Mouse (Mus musculus): ENCODE results near the gene Ehmt2. TPM values are rescaled to one million over a fixed set of nuclear protein-coding genes. Genes with fewer than 3 reads are reported as not detected.

The Ehmt2 gene
- 311 and 328 TPM in 2 replicates for polyA plus RNA-seq (2012; rRNA removed)

DNA sequence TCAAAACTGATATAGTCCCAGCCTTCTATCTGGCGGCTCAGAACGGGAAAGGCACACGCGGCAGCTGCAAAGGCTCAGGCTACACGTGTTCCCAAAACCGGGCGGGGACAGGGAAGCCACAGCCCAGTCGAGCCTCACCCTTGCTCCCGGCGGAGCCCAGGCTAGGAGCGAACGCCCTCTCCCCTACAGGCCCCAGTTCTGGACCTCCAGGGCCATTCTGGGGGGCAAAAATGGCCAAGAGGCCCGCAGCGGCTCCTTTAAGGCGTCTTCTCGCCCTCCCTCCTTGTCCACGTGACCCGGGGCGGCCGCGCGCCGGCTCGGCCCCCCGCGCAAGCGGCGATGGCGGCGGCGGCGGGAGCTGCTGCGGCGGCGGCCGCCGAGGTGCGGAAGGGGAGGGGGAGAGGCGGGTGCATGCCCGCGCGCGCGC is at the start of gene Ehmt2, which contains the start of gene C2:
Ehmt2 (plus strand) TSS at position 310 of the 427 bp plus-strand sequence.
C2 (minus strand) TSS at position 106 of the 427 bp plus-strand sequence.

DNA sequence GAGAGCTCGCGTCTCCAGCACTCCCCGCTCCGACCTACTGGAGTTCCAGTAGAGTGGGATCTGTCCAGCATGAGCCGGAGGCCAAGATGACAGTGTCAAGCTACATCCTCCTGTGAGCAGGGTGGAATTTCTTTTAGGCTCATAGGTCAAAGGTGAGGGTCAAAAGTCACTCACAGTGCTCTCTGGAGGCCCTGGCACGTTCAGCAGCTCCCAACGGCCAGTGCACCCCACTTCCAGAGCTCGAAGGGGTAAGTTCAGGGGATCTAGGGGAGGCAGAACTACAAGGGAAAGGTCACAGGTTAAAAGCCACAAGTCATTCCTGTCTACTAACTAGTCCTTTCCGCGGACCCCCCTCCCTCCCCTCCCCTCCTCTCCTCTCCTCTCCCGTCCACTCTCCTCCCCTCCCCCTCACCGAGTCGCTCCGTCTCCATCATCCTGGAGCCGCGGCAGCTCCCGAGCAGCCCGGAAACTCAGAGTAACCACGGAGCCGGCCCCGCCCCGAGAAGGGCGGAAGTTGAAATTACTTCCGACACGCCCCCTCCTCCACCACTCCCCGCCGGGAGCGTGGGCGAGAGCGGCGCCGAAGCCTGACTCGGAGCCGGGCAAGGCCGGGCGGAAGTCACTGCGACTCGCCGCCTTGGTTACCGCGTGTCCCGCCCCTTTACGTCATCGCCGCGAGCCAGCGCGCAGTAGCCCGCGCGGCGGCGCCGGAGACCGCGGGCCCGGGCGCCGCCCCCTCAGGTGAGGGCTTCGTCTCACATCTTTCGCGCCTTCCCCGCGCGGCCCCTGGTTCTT is 48.4 kb upstream of the Ehmt2 start, which contains the start of the genes Skiv2l and Nelfe:
Skiv2l (minus strand) TSS at position 489 of the 795 bp plus-strand sequence.
Nelfe (plus strand) TSS at position 670 of the 795 bp plus-strand sequence.

DNA sequence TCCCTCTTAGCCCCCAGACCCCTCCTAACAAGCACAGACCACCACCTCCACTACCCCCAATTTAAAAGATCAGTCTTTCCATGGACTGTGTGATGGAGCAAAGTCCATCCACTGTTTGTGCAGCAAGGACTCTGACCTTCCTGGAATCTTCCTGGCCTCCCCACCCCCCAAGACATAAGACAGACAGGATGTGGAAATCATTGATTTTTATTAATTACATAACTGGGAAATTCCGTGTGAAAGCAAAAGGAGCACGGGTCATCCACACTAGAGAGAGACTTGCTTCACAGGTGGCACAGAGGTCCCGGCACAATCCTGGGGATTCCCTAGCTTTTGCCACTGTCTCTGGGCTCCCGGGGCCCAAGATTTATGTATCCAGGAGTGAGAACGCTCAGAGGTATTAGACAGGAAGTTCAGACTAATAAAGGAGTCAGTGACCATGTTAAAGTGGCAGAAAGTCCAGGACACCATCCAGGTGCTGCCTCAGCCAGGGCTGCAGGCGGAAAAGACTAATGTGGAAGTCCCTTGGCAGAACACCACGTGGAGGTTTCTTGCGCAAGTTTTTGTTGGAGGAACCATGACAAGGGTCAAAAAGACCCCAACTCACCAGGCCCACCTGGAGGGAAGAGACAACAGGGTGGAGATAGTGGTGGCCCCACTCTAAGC is 35.7 kb upstream of the Ehmt2 start, which contains the start of gene Cfb:
Cfb (minus strand) TSS at position 103 of the 666 bp plus-strand sequence.

DNA sequence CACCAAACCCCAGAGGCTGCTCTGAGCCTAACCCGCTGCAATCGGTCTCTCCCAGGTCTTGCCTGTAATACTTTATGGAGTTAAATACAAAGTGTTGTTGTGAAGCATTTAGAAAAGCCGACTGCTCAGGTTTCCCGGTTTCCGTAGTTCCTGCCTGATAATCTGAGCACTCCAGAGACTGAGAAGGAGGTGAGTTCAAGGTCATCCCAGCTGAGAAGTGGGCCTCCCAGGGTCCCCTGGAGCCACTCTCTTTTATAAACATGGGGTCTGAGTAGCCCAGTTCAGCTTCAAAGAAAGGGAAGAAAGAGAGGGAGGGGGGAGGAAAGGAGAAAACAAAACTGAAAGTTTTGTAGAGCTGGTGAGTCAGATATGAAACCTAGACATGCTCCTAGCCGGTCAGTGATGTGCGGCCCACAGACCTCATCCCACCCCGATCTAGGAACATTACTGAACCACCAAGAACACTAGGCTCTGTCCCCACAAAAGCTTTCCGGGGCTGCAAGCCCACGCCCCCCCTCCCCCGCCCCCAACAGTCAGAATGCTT is 18.9 kb upstream of the Ehmt2 start, which contains the start of gene Zbtb12:
Zbtb12 (plus strand) TSS at position 148 of the 544 bp plus-strand sequence.

DNA sequence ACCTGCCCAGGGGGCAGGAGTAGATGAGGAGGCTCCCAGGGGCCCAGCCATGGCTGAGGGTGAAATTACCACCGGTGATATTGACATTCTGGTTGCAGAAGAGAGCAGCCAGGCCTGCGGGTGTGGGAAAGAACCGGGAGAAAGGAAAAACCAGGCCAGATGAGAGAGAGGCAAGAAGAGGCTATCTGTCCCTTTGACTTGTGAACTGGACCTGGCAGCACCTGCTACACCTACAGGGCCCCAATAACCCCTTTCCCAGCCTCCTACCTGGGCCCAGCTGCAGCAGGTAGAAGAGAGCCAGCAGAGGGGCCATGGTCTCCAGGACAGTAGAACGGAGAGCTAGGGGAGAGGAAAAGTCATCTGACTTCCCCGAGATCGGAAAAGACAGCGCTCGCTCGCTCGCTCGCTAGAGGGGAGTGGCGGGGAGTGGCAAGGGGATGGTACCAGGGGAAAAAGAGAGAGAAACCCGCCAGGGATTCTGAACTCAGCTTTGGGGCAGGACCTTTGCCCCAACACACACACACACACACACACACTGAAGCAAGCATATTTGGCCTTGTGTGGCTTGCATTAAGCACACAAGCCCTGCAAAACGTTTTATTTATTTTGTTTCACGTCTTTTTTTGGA is 16.5 kb upstream of the Ehmt2 start, which contains the start of gene Gm20547:
Gm20547 (minus strand) TSS at position 360 of the 628 bp plus-strand sequence.

DNA sequence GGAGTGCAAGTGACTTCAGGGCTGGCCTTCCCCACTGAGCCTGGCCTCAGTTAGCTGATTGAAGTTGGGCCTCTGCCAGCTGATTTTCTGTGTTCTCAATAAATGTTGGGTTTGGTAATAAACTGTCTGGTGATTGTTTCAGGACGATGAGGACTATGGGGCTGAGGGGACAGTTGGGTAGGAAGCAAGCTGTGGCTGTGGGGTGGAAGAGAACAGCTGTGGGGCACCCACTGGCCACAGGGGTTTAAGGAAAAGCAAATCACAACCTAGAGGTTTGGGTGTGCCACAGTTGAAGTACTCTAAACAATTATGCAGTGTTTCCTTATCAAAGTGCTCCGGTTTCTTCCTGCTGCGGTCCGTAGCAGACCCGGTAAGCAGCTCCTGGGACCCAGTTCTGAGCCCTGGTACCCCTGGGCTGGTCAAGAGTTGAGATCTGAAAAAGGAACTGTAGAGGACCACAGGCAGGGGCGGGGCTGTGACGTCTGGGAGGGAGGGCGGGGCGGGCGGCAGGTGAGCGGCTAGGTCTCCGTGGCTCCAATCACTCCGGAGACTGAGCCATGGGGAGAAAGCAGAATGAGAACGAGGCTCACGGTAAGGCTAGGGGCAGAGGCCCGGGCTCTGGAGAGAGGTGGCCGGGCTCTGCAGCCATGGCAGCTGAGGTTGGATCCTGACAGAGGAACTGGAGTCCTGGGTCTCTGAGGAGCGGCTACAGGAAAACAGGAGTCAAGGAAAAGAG is 15.8 kb downstream of the Ehmt2 start, which contains the start of gene Slc44a4:
Slc44a4 (plus strand) TSS at position 537 of the 736 bp plus-strand sequence.

DNA sequence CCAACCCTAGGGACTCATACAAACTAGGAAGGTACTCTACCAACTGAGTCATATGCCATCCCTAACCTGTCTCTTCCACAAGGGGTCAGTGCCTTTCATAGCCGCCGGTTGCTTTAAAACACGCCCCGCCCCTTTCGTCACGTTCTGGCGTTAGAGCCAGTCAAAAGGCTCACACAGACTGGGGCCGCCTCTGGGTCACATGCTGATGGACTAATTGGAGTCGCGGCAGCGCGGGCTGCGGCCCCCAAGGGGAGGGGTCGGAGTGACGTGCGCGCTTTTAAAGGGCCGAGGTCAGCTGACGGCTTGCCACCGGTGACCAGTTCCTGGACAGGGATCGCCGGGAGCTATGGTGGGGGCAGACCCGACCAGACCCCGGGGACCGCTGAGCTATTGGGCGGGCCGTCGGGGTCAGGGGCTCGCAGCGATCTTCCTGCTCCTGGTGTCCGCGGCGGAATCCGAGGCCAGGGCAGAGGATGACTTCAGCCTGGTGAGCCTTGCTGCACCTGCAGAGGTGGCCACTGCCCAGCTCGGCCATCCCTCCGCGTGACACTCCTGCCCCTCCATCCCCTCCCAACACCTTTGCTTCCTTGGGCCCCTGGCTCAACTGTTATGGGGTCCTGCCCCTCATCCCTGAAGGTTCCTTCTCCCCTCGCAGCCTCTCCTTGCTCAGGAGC is 32.9 kb downstream of the Ehmt2 start, which contains the start of gene Neu1:
Neu1 (plus strand) TSS at position 193 of the 674 bp plus-strand sequence.

DNA sequence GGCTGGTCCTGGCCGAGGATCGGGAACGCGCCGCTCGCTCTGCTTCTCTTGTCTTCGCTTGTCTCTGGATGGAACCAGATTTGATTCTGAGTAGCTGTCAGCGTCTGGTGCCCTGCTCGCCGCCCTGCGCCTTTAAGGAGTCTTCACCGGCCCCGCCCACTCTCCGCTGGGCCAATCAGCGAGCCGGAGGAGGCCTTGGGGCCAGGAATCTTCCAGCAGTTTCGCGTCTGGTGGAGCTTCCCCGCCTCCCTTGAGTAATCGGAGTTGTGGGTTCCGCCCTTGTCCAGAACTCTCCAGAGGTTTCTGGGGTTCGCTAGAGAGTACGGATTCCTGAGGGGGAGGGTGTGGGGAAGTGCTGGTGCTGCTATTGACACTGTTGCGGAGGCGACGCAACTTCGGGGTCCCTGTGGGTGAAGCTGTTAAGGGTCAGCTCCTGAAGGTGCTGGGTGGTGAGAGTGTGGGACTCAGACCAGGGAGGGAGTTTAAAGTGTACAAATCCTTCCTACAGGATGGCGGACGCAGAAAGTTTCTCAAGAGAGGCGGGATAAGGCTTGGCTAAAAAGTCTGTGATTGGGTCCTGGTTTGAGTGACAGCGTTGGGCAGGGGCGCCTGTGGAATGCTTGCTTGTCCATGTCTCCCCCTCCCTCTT is 61.0 kb downstream of the Ehmt2 start, which contains the start of gene Hspa1b:
Hspa1b (minus strand) TSS at position 109 of the 649 bp plus-strand sequence.

Other genes starting within 250 kb of the Ehmt2 start
- gene Tnxb, start 227.9 kb upstream of the Ehmt2 start, polyA plus RNA-seq (2012; rRNA removed): 1.2 and 1.4 TPM in 2 replicates
- gene C4b, start 154.6 kb upstream of the Ehmt2 start, polyA plus RNA-seq (2012; rRNA removed): 0.63 and 1.0 TPM in 2 replicates
- 0.08 TPM in 1 of 2 replicates, not detected in the other for gene Cyp21a1, start 93.9 kb upstream of the Ehmt2 start, polyA plus RNA-seq (2012; rRNA removed)
- gene Stk19, start 61.5 kb upstream of the Ehmt2 start, polyA plus RNA-seq (2012; rRNA removed): 75.7 and 76.3 TPM in 2 replicates
- 61.1 and 67.6 TPM in 2 replicates for gene Dxo, start 61.5 kb upstream of the Ehmt2 start, polyA plus RNA-seq (2012; rRNA removed)
- gene Skiv2l, start 48.3 kb upstream of the Ehmt2 start, polyA plus RNA-seq (2012; rRNA removed): 89.7 and 90.9 TPM in 2 replicates
- 50.7 and 54.7 TPM in 2 replicates for gene Nelfe, start 48.1 kb upstream of the Ehmt2 start, polyA plus RNA-seq (2012; rRNA removed)
- 0.29 and 2.0 TPM in 2 replicates for gene Cfb, start 36.0 kb upstream of the Ehmt2 start, polyA plus RNA-seq (2012; rRNA removed)
- 73.3 and 74.1 TPM in 2 replicates for gene Zbtb12, start 19.0 kb upstream of the Ehmt2 start, polyA plus RNA-seq (2012; rRNA removed)
- gene Gm20547, start 16.4 kb upstream of the Ehmt2 start, polyA plus RNA-seq (2012; rRNA removed): 0.29 TPM in 1 of 2 replicates, not detected in the other
- 2.4 and 3.2 TPM in 2 replicates for gene C2, start 204 bp upstream of the Ehmt2 start, polyA plus RNA-seq (2012; rRNA removed)
- 0.04 and 0.06 TPM in 2 replicates for gene Slc44a4, start 16.0 kb downstream of the Ehmt2 start, polyA plus RNA-seq (2012; rRNA removed)
- gene Neu1, start 32.8 kb downstream of the Ehmt2 start, polyA plus RNA-seq (2012; rRNA removed): 30.5 and 30.9 TPM in 2 replicates
- gene Hspa1b, start 60.8 kb downstream of the Ehmt2 start, polyA plus RNA-seq (2012; rRNA removed): 8.8 and 9.7 TPM in 2 replicates
- gene Gm20481, start 71.4 kb downstream of the Ehmt2 start, polyA plus RNA-seq (2012; rRNA removed): not detected in 2 replicates
- gene Hspa1a, start 73.7 kb downstream of the Ehmt2 start, polyA plus RNA-seq (2012; rRNA removed): 13.2 and 13.5 TPM in 2 replicates
- 0.62 and 0.90 TPM in 2 replicates for gene Hspa1l, start 74.2 kb downstream of the Ehmt2 start, polyA plus RNA-seq (2012; rRNA removed)
- 93.6 and 101 TPM in 2 replicates for gene Lsm2, start 83.4 kb downstream of the Ehmt2 start, polyA plus RNA-seq (2012; rRNA removed)
- 78.1 and 85.3 TPM in 2 replicates for gene Vars, start 102.5 kb downstream of the Ehmt2 start, polyA plus RNA-seq (2012; rRNA removed)
- 0.48 TPM in 2 replicates for gene Vwa7, start 118.1 kb downstream of the Ehmt2 start, polyA plus RNA-seq (2012; rRNA removed)
- 2.1 and 2.3 TPM in 2 replicates for gene Sapcd1, start 129.5 kb downstream of the Ehmt2 start, polyA plus RNA-seq (2012; rRNA removed)
- gene Msh5, start 148.3 kb downstream of the Ehmt2 start, polyA plus RNA-seq (2012; rRNA removed): 2.7 and 3.0 TPM in 2 replicates
- 45.7 and 47.6 TPM in 2 replicates for gene Clic1, start 151.5 kb downstream of the Ehmt2 start, polyA plus RNA-seq (2012; rRNA removed)
- 243 and 254 TPM in 2 replicates for gene Ddah2, start 160.6 kb downstream of the Ehmt2 start, polyA plus RNA-seq (2012; rRNA removed)
- gene Ly6g6c, start 166.9 kb downstream of the Ehmt2 start, polyA plus RNA-seq (2012; rRNA removed): 2.1 TPM in 1 of 2 replicates, not detected in the other
- 0.03 and 0.10 TPM in 2 replicates for gene Mpig6b, start 167.7 kb downstream of the Ehmt2 start, polyA plus RNA-seq (2012; rRNA removed)
- gene Ly6g6e, start 178.4 kb downstream of the Ehmt2 start, polyA plus RNA-seq (2012; rRNA removed): 6.6 and 10.1 TPM in 2 replicates
- gene Ly6g6d, start 179.6 kb downstream of the Ehmt2 start, polyA plus RNA-seq (2012; rRNA removed): 1.3 and 1.6 TPM in 2 replicates
- gene Ly6g6f, start 187.1 kb downstream of the Ehmt2 start, polyA plus RNA-seq (2012; rRNA removed): 0.09 and 0.19 TPM in 2 replicates
- gene Abhd16a, start 190.8 kb downstream of the Ehmt2 start, polyA plus RNA-seq (2012; rRNA removed): 110 and 114 TPM in 2 replicates
- not detected in 2 replicates for gene Ly6g5c, start 209.8 kb downstream of the Ehmt2 start, polyA plus RNA-seq (2012; rRNA removed)
- 2.3 TPM in 2 replicates for gene Ly6g5b, start 217.0 kb downstream of the Ehmt2 start, polyA plus RNA-seq (2012; rRNA removed)
- 17.4 and 18.3 TPM in 2 replicates for gene Gpank1, start 223.0 kb downstream of the Ehmt2 start, polyA plus RNA-seq (2012; rRNA removed)
- gene Csnk2b, start 223.6 kb downstream of the Ehmt2 start, polyA plus RNA-seq (2012; rRNA removed): 170 and 198 TPM in 2 replicates
- gene D17H6S53E, start 227.9 kb downstream of the Ehmt2 start, polyA plus RNA-seq (2012; rRNA removed): 5.2 and 5.6 TPM in 2 replicates
- gene Apom, start 233.6 kb downstream of the Ehmt2 start, polyA plus RNA-seq (2012; rRNA removed): 0.65 and 0.84 TPM in 2 replicates
- 237 and 290 TPM in 2 replicates for gene Bag6, start 236.7 kb downstream of the Ehmt2 start, polyA plus RNA-seq (2012; rRNA removed)